Mouse (Mus musculus) embryonic facial prominence, embryonic 11.5 days (tissue): ENCODE measurements around the gene Sncb. TPM values are rescaled to one million over a fixed set of nuclear protein-coding genes. Genes with fewer than 3 reads are reported as not detected.
"Not testable (repeated sequence)": the region's sequence is repeated elsewhere in the genome, so short reads cannot be mapped to it uniquely, and the experiment has no call there.

Experiments
- ATAC-seq: fragments of 200-750 bp; cut with Nextera tagmentation; replicated peaks from 2 replicates; pipeline ENCODE4 v1.8.0; 2017; ENCODE audit warnings: low read depth; ENCODE audit not compliant: insufficient number of reproducible peaks, low FRiP score, low TSS enrichment
- DNase-seq: peaks from one replicate; pipeline ENCODE4 v3.0.0-alpha.2; 2015; ENCODE audit warnings: low spot score
- H3K27ac ChIP-seq: fragments of 300-500 bp; sonication (generic); replicated peaks from 2 replicates; pipeline ENCODE4 v1.5.1; 2014; ENCODE audit warnings: mild to moderate bottlenecking, low read depth, low read length, control low read depth
- H3K27me3 ChIP-seq: fragments of 300-500 bp; sonication (generic); 2 replicates; pipeline ENCODE4 v1.6.1; 2014; ENCODE audit warnings: mild to moderate bottlenecking, low read length, moderate library complexity, mixed read lengths; ENCODE audit not compliant: control insufficient read depth, insufficient read depth
- H3K36me3 ChIP-seq: fragments of 300-500 bp; sonication (generic); replicated peaks from 2 replicates; pipeline ENCODE4 v1.6.1; 2014; ENCODE audit warnings: low read depth, mild to moderate bottlenecking, low read length, moderate library complexity, mixed read lengths; ENCODE audit not compliant: control insufficient read depth, insufficient read depth
- H3K4me1 ChIP-seq: fragments of 300-500 bp; sonication (generic); 2 replicates; pipeline ENCODE4 v1.6.1; 2014; ENCODE audit warnings: low read length, mixed read lengths; ENCODE audit not compliant: control insufficient read depth, insufficient read depth
- H3K4me2 ChIP-seq: fragments of 300-500 bp; sonication (generic); 2 replicates; pipeline ENCODE4 v1.6.1; 2014; ENCODE audit warnings: low read depth, mild to moderate bottlenecking, control low read depth, low read length, moderate library complexity
- H3K4me3 ChIP-seq: fragments of 300-500 bp; sonication (generic); 2 replicates; pipeline ENCODE4 v1.5.1; 2014; ENCODE audit warnings: low read depth, low read length, control low read depth
- H3K9ac ChIP-seq: fragments of 300-500 bp; sonication (generic); replicated peaks from 2 replicates; pipeline ENCODE4 v1.6.1; 2014; ENCODE audit warnings: mild to moderate bottlenecking, control low read depth, low read length
- H3K9me3 ChIP-seq: fragments of 300-500 bp; sonication (generic); replicated peaks from 2 replicates; pipeline ENCODE4 v1.6.1; 2016; ENCODE audit warnings: mild to moderate bottlenecking, low read length, inconsistent platforms, mixed read lengths; ENCODE audit not compliant: control insufficient read depth
- WGBS: fragments of 180-500 bp; shearing (Covaris S2); extraction: QIAGEN DNeasy Blood & Tissue Kit; methylation state at CpG from one replicate; pipeline ENCODE4 v1.1.7; 2014; 5-methylcytosine and 5-hydroxymethylcytosine counted together
- polyA plus RNA-seq: library from polyadenylated mRNA; unstranded; fragments of >200 nt; fragmentation: Nextera tagmentation; extraction: Ambion mirVana; gene quantifications from 2 replicates; pipeline ENCODE4 v1.2.1, GENCODE M21; 2014

Sncb gene
- polyA plus RNA-seq, 1 experiment from 2014 or later: 0.46 TPM

DNA sequence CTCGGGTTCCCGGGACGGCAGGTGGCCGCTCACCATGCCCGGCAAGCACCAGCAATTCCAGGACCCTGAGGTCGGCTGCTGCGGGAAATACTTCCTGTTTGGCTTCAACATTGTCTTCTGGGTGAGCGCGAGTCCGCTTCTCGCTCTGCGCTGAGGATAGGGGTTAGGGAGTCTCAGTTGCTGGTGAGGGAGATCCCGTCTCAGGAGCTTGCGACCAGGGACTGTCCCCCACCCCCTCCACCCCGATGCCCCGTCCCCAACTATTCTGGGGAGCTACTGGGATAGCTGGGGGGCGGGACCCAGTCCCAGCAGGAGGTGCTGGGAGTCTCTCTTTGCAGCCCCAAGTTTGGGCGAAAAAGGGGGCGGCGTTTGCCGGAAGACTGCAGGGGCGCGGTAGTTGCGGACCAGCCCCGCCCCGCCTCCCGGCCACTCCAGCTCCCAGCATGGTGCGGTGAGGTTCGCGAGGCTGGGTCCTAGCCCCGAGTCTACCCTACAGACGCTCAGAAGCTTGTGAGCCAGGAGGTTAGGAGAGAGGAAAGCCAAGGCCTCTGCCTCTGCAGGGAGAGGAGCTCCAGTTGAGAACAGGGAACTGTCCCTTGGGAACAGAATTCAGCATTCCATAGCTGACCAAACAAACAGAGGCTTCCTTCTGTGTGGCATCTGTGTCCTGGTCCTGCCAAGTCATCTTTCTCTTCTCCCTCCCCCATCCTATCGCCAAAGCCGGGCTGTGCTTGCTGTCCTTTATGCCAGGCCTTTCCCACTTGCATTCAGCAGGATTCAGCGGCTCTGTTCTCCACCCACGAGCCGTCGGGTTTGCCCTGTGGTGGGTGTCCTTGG, 23.4 kb upstream of the Sncb start:
- no peaks in the 10 kb centered on the region for H3K36me3 ChIP-seq
- peak; percentile 41 for DNase-seq
- H3K27ac ChIP-seq: no peak overlapping the region; the same call in 1 of the 2 replicates
- H3K4me1 ChIP-seq: 0 out of 2 replicates have a peak, but pooled peaks cover 2% of the 10 kb centered on the region
- no peaks in the 10 kb centered on the region for H3K9me3 ChIP-seq
- H3K9ac ChIP-seq: peak overlapping the region; percentile 32
- peaks cover 4% of the 10 kb centered on the region; the same call in 1 of the 2 replicates for H3K27me3 ChIP-seq
- ATAC-seq: peak; percentile 69
- peak overlapping the region; percentile 92 for H3K4me2 ChIP-seq
- peak overlapping the region; percentile 46 for H3K4me3 ChIP-seq
- WGBS: under 1% methylated on average over 36 of the region's 38 CpGs

GRCm38 (mm10) chr13:54788740-54789560, 22.6 kb upstream of the Sncb start, which contains the start of gene Tspan17:
TSS of gene Tspan17 (plus strand) at chr13:54789377.
- Histone ChIP-seq H3K4me3 (peak within 1 kb of the TSS; percentile 46), H3K9ac (peak within 1 kb of the TSS; percentile 32), H3K27ac (no peak within 1 kb of the TSS; the same call in 1 of the 2 replicates), H3K27me3 (peaks cover 4% of the 10 kb centered on the region; the same call in 1 of the 2 replicates), H3K36me3 (no peaks in the 10 kb centered on the region), H3K4me2 (peak within 1 kb of the TSS; percentile 92), H3K9me3 (no peaks in the 10 kb centered on the region), H3K4me1 (0 out of 2 replicates have a peak, but pooled peaks cover 2% of the 10 kb centered on the region)
- peak; percentile 71 for ATAC-seq
- peak; percentile 95 for DNase-seq
- WGBS: 2% methylated on average over 48 of the region's 49 CpGs

GRCm38 (mm10) chr13:54787591-54787990, 21.2 kb upstream of the Sncb start:
- H3K4me3 ChIP-seq, H3K9me3 ChIP-seq, H3K27me3 ChIP-seq, ATAC-seq, H3K36me3 ChIP-seq, H3K4me1 ChIP-seq, H3K4me2 ChIP-seq, H3K9ac ChIP-seq, H3K27ac ChIP-seq, DNase-seq: not testable (repeated sequence)
- 81% methylated on average over 2 of the region's 2 CpGs for WGBS

GRCm38 (mm10) chr13:54783698-54784097, 17.3 kb upstream of the Sncb start, which contains the start of gene Eif4e1b:
TSS of gene Eif4e1b (plus strand) at chr13:54783998.
- Histone ChIP-seq H3K9me3 (no peaks in the 10 kb centered on the region), H3K4me1 (no peaks in the 10 kb centered on the region), H3K4me3 (no peak within 1 kb of the TSS), H3K27me3 (no peaks in the 10 kb centered on the region), H3K4me2 (no peak within 1 kb of the TSS), H3K9ac (no peak within 1 kb of the TSS), H3K27ac (no peak within 1 kb of the TSS), H3K36me3 (no peaks in the 10 kb centered on the region)
- DNase-seq: no peak
- no peak for ATAC-seq
- 79% methylated on average over 4 of the region's 4 CpGs for WGBS

DNA sequence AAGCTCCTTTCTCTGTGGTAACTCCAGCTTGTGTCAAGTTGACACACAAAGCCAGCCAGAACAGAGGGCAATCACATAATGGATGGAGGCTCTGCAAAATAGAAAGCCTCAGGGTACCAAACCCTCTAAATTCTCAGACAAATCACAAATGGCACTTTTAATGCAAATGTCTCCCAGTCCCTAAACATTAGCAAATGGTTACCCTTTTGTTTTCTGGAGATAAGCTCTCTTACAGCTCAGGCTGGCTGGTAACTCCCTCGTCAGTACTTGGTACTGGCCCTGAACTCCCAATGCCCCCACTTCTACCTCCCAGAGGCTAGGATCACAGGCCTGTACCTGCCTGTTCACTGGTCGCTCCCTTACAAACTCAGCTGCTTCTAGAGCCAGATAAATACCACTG, 16.8 kb upstream of the Sncb start:
- H3K27ac ChIP-seq: no peak overlapping the region
- no peak overlapping the region for H3K4me3 ChIP-seq
- DNase-seq: no peak
- 47% methylated on average over 2 of the region's 2 CpGs for WGBS
- H3K4me2 ChIP-seq: no peak overlapping the region
- no peak overlapping the region for H3K9ac ChIP-seq
- H3K27me3 ChIP-seq: no peaks in the 10 kb centered on the region
- no peak for ATAC-seq
- H3K4me1 ChIP-seq: no peaks in the 10 kb centered on the region
- H3K9me3 ChIP-seq: no peaks in the 10 kb centered on the region
- H3K36me3 ChIP-seq: no peaks in the 10 kb centered on the region

GRCm38 (mm10) chr13:54781086-54781485, 14.7 kb upstream of the Sncb start:
- Histone ChIP-seq H3K9ac (no peak overlapping the region), H3K27ac (no peak overlapping the region), H3K4me2 (no peak overlapping the region), H3K36me3 (no peaks in the 10 kb centered on the region), H3K9me3 (no peaks in the 10 kb centered on the region), H3K27me3 (no peaks in the 10 kb centered on the region), H3K4me3 (no peak overlapping the region), H3K4me1 (no peaks in the 10 kb centered on the region)
- ATAC-seq (no peak), DNase-seq (no peak)
- 82% methylated on average over 3 of the region's 3 CpGs for WGBS

DNA sequence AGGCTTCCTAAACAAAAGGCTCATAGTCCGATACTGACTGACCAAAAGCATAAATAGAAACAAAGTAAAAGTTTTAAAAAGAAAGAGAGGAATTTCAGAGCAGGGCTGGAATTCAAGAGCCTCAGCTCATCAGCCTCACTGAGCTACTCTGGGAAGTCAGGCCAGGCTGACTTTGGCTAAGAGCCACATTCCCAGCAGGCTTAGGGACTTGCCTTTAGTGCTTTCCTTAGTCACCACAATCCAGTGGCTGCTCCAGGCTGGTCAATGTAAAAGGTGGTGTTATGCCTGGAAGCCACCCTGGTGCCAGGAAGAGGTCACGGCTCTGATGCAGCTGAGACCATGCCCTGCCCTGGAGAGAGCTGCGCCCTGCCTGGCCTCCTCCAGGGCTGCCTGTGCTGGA, 14.2 kb upstream of the Sncb start:
- no peak overlapping the region for H3K4me2 ChIP-seq
- DNase-seq (no peak), ATAC-seq (no peak)
- H3K4me1 ChIP-seq: no peaks in the 10 kb centered on the region
- H3K27me3 ChIP-seq: no peaks in the 10 kb centered on the region
- no peak overlapping the region for H3K27ac ChIP-seq
- H3K9ac ChIP-seq: no peak overlapping the region
- no peaks in the 10 kb centered on the region for H3K36me3 ChIP-seq
- WGBS: 74% methylated on average over 3 of the region's 3 CpGs
- no peak overlapping the region for H3K4me3 ChIP-seq
- H3K9me3 ChIP-seq: no peaks in the 10 kb centered on the region
